Mouse (Mus musculus) frontal cortex, adult (tissue): ENCODE results near the gene Taf5.

ENCODE experiments used
- ATAC-seq: cut with Nextera tagmentation; 2 replicates; pipeline ENCODE4 v1.9.2; 2017; ENCODE audit warnings: mild to moderate bottlenecking, moderate library complexity, mixed read lengths; ENCODE audit not compliant: low TSS enrichment

Gene Taf5

DNA sequence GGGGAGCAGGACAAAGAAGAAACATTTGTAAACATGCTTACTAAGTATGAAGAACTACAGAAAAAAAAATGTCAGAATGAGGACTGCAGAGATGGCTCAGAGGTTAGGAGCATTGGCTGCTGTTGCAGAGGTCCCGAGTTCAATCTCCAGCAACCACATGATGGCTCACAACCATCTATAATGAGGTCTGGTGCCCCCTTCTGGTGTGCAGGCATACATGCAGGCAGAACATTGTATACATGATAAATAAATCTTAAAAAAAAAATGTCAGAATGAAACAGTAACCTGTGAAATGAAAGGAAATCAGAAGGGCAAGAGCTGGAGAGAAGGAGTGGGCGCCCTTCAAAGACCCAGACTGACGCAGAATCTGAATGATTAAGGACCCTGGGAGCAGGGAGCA lies 1.7 kb upstream of the Taf5 start:
- ATAC-seq, result no peak

DNA sequence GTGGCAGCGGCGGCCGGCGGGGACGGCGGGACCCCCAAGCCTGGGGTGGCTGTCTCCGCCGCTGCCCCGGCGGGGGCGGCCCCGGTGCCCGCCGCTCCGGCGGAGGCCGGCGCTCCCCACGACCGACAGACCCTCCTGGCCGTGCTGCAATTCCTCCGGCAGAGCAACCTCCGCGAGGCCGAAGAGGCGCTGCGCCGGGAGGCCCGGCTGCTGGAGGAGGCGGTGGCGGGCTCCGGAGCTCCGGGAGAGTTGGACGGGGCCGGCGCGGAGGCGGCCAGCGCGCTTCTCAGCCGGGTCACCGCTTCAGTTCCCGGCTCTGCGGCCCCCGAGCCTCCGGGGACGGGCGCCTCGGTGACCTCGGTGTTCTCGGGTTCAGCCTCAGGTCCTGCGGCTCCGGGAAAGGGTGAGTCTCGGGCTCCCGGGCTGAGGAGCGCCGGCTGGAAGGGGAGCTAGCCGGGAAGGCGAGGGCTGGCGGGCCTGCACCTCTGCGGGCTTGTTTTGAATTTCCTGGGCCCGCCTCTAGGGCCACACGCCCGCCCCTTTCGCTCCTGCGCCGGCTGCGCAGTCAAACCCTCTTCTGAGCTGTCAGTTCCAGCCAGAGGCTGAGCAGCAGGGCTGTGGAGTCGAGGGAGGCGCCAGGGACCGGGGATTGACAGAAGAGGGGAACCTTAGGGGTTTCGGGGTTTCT lies 522 bp downstream of the Taf5 start:
- ATAC-seq, result peak; percentile 97

DNA sequence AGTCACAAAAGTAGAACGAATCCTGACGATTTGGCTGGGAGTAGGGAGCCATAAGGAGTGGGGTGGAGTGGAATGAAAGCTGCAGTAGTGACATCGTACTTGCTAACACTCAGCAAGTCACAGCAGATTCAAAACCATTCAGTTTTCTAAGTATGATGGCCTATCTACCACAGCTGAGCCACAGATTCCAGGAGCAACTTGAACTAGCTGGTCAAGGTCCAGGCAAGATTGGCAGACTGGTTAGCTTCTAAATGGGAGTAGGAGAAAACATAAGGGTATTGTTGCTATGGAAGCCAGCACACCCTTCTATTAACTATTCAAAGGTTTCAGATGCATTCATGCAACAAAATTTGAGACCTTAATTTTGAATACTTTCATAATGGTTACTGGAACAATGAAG lies 20.7 kb downstream of the Taf5 start:
- no peak for ATAC-seq

DNA sequence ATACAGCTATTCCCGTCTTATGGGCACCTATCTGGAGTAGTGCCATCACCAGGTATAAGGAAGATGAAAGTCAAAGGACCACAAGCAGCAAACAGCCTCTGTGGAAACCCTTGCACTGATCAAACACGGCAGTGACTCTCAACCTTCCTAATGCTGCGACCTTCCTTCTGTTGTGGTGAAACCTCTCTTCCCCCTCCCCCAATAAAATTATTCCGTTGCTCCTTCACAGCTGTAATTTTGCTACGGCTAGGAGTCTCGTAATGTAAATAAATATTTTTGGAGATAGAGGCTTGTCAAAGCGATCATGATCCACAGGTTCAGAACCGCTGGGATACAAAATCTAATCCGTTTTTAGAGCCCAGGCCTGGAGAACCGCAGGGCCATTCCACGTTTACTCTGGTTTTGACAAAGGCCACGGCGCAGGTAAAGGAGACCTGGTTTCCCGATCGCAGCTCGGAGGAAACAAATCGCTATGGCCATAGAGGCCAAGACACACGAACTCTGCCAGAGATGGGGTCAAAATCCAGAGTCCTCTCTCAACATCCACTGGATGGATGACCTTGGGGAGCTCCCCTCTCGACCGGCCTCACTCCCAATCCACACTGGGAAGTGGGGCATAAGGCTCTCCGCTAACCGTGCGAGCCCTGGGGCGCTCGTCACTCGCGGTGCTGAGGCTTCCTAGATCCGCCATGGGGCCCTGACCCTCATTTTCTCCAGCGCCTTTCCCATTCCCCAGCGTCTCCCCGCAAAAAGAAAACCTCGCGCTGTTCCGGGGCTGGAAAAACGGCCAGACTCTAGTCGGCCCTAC lies 22.4 kb downstream of the Taf5 start:
- ATAC-seq, result peak; percentile 28; the same call in 1 of the 2 replicates

DNA sequence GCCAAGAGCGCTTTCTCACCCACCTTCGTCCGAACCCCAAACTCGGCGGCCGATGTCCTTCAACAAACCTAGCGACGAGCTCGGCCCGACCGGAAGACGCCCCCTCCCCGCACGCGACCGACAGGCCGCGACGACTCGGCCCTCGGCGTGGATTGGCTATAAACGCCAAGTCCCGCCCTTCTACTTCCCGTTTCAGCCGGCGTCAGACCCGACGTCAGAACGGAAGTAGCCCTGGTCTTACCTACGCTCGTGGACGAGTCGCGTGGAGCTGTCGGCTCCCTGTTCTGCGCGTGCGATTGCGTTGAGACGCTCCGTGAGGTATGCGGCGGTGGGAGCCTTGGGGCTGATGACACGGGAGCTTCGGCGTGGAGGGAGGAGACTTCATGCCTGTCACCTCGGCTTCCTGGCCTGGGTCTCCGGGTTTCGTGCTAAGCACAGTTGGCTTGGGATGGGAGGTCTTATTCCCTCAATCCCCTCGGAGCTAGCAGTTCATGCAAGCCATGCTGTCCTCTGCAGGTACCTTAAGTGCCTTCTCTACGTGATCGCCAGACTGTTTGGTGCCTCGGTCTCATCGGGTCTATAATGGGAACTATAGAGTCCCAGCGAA lies 23.1 kb downstream of the Taf5 start, which contains the start of the genes Usmg5 and Pdcd11:
Usmg5 (minus strand) TSS at position 98 of the 607 bp plus-strand sequence.
Pdcd11 (plus strand) TSS at position 219 of the 607 bp plus-strand sequence.
- peak; percentile 97 for ATAC-seq

DNA sequence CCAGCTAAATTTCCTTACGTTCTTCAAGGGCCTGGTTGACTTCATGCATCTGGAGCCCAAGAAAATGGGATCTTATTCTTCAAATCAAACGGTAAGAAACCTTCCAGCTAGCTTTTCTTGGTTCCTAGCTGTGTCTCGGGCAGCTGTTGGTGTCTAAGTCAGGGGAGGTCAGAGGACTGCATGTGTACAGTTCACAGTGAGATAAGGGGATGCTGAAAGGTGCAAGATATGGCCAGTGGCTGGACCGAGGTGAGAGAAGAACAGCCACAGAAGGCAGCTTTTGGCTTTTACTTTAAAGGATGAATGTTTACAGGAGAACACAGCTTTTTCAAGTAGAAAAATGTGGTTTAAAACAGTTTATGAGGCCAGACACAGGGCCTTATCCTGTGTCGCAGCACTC lies 33.5 kb downstream of the Taf5 start:
- ATAC-seq, result no peak

DNA sequence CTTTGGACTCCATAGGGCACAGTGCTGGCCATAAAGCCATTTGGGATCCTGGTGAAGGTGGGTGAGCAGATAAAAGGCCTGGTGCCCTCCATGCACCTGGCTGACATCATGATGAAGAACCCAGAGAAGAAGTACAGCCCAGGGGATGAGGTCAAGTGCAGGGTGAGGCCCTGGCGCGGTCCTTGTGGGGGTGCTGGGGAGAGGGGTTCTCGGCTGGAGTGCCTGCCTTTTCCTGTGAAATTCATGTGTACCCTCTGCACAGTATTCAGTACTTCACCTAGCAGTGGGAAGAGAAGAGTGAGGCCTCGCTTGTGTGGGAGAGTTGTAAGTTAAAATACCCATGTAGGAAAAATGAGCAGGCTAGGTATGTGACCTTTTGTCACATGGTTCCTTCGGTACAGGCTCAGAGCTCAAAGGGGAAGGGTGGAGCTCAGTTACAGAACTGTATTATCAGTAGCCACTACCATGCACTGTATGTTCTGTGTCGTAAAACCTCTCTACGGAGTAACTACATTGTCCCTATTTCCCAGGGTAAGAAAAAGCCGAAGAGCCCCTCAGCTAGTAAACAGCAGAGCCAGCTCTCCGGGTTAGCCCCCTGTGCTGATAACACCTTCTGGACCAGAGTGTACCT lies 37.2 kb downstream of the Taf5 start:
- no peak for ATAC-seq

DNA sequence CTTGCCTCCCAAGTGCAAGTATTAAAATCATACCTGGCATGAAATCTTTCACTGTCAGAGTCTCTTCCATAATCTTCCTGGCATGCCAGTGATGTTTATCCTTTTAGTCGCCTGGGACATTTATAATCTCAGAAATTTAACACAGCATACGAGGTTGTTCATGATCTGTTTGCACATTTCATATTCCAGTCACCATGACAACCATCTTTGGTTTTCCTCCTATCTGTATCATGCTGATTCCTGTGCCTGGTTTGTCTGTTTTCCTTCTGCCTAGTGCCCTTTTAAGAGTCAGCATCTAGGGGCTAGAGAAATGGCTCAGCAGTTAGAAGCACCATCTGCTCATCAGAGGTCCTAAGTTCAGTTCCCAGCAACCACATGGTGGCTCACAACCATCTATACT lies 51.1 kb downstream of the Taf5 start:
- ATAC-seq, result no peak

DNA sequence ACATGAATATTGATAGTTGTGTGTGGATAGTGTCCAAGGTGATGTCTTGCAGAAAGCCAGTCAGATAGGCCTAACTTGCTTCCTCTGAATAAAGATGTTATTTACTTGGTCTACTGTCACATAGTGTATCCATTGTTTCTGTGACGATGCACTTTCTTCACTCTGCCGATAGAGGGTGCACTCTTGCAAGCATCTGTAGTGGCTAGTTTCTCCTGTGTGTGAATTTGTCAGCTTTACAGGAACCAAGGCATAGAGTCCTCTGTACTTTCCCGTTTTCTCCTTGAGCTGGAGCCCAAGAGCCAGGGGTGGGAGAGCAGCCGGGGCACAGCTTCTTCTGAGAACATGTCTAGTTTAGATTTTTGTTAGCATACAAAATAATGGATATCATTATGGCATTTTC lies 53.5 kb downstream of the Taf5 start:
- peak; percentile 65 for ATAC-seq

DNA sequence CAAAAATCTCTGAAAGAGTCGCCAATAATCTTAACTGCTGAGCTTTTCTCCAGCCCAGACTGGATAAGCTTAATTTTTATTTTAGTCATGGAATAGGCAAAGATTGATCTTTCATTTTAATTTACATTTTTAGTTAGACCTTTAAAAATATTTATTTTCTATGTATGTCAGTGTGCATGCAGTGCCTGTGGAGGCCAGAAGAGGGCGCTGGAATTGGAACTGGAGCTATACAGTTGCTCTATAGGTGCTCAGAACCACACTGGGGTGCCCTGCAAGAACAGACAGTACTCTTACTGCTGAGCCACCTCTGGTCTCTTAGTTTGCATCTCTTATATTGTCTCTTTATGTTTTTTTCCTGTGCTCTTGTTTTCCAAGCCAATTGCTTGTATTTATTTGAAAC lies 55.3 kb downstream of the Taf5 start:
- ATAC-seq, result no peak

DNA sequence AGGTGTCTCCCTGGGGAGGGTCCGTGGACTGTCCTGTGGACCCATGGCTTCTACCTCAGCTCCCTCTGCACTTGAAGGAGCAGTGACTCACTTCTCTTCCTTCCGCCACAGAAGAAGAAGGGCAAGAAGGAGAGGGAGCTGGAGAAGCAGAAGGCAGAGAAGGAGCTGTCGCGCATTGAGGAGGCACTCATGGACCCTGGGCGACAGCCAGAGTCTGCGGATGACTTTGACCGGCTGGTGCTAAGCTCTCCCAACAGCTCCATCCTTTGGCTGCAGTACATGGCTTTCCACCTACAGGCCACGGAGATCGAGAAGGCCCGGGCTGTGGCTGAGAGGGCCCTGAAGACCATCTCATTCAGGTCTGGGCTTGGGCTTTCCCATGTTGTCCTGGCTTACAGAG lies 60.6 kb downstream of the Taf5 start:
- ATAC-seq, result peak; percentile 38

DNA sequence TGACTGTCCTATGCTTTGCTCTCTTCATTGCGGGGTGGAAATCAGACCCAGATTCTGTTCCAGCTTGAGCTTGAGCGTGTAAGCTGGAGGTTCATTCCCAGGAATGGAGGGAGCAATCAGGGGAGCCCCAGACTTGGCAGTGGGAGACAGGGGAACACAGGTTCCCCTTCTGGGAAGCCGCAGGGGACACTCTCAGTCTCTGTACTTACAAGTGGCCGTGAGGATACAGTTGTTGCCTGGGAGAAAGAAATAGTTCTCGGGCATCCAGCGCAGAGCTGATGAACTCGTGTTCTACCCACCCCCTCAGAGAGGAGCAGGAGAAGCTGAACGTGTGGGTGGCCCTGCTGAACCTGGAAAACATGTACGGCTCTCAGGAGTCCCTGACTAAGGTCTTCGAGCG lies 61.3 kb downstream of the Taf5 start:
- ATAC-seq, result no peak

DNA sequence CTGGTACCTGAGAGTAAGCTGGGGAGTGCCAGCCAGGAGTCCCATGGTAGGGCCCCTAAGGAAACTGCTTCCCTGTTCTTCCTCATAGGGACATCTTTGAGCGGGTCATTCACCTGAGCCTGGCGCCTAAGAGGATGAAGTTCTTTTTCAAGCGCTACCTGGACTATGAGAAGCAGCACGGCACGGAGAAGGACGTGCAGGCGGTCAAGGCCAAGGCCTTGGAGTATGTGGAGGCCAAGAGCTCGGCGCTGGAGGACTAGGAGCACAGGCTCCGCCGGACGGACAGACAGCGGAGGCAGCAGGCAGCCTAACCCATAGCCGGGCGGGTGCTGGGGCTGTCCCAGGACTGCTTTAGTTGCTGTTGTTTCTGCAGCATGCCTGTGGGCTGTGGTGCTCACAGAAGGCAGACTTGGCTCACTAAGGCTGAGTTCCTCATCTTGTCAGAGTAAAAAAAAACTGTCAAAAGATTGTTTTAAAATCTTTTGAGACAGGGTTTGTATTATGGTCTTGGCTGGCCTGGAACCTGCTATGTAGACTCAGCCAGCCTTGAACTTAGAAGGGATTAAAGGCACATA lies 63.1 kb downstream of the Taf5 start:
- no peak for ATAC-seq
